Mouse (Mus musculus) limb, embryonic 11.5 days (tissue): ENCODE results near the gene Afap1l2. TPM values are rescaled to one million over a fixed set of nuclear protein-coding genes. Genes with fewer than 3 reads are reported as not detected.

Experiments used
- ATAC-seq: fragments of 200-750 bp; cut with Nextera tagmentation; 2 replicates; pipeline ENCODE4 v1.8.0; 2017; ENCODE audit warnings: low read depth; ENCODE audit not compliant: insufficient number of reproducible peaks, low FRiP score, low TSS enrichment
- DNase-seq: peaks from one replicate; pipeline ENCODE4 v3.0.0-alpha.2; 2015; ENCODE audit warnings: low spot score
- H3K27ac ChIP-seq: fragments of 300-500 bp; sonication (generic); replicated peaks from 2 replicates; pipeline ENCODE4 v1.5.1; 2014; ENCODE audit warnings: low read depth, mild to moderate bottlenecking, low read length
- H3K27me3 ChIP-seq: fragments of 300-500 bp; sonication (generic); 2 replicates; pipeline ENCODE4 v1.6.1; 2014; ENCODE audit warnings: mild to moderate bottlenecking, low read length, mixed read lengths; ENCODE audit not compliant: control insufficient read depth, insufficient read depth
- H3K36me3 ChIP-seq: fragments of 300-500 bp; sonication (generic); 2 replicates; pipeline ENCODE4 v1.6.1; 2014; ENCODE audit warnings: mild to moderate bottlenecking, low read length, moderate library complexity, mixed read lengths; ENCODE audit not compliant: control insufficient read depth, insufficient read depth
- H3K4me1 ChIP-seq: fragments of 300-500 bp; sonication (generic); 2 replicates; pipeline ENCODE4 v1.6.1; 2014; ENCODE audit warnings: low read length, mixed read lengths; ENCODE audit not compliant: control insufficient read depth, insufficient read depth
- H3K4me2 ChIP-seq: fragments of 300-500 bp; sonication (generic); 2 replicates; pipeline ENCODE4 v1.6.1; 2014; ENCODE audit warnings: low read depth, mild to moderate bottlenecking, moderate library complexity; ENCODE audit not compliant: severe bottlenecking
- H3K4me3 ChIP-seq: fragments of 300-500 bp; sonication (generic); 2 replicates; pipeline ENCODE4 v1.5.1; 2014; ENCODE audit warnings: low read depth, low read length
- H3K9ac ChIP-seq: fragments of 300-500 bp; sonication (generic); 2 replicates; pipeline ENCODE4 v1.6.1; 2014; ENCODE audit warnings: mild to moderate bottlenecking, low read length
- H3K9me3 ChIP-seq: fragments of 300-500 bp; sonication (generic); 2 replicates; pipeline ENCODE4 v1.6.1; 2016; ENCODE audit warnings: low read length; ENCODE audit not compliant: control insufficient read depth
- WGBS: fragments of 180-500 bp; shearing (Covaris S2); extraction: QIAGEN DNeasy Blood & Tissue Kit; methylation state at CpG from one replicate; pipeline ENCODE4 v1.1.7; 2014; 5-methylcytosine and 5-hydroxymethylcytosine counted together
- polyA plus RNA-seq: library from polyadenylated mRNA; unstranded; fragments of >200 nt; fragmentation: Nextera tagmentation; extraction: Ambion mirVana; gene quantifications from 2 replicates; pipeline ENCODE4 v1.2.1, GENCODE M21; 2014

The Afap1l2 gene
- polyA plus RNA-seq, 1 experiment from 2014 or later = 1.8 TPM

DNA sequence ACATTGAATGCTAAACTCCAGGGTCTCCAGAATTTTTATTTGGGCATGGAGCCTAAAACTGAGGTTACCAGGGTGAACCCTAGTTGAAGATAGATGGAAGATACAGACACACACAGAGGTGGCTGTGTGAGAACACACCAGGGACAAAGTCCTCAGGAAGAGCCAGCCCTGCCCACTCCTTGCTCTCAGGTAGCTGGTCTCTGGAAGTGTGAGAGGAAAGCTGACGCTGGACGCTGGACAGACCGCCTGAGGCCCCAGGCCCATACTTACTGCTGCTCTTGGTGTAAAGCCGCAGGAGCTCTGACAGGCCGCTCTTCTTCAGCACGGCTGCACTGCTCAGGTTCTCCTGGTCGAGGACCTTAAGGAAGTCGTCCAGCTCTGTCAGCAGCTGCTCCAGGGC, 58.2 kb downstream of the Afap1l2 start:
- Histone ChIP-seq H3K27me3 (no peaks in the 10 kb centered on the region), H3K36me3 (no peaks in the 10 kb centered on the region), H3K4me3 (no peak overlapping the region), H3K9ac (no peak overlapping the region), H3K9me3 (no peaks in the 10 kb centered on the region), H3K27ac (no peak overlapping the region), H3K4me2 (no peak overlapping the region), H3K4me1 (no peaks in the 10 kb centered on the region)
- DNase-seq (no peak), ATAC-seq (no peak)
- WGBS = 51% methylated on average over 8 of the region's 8 CpGs

- no peak for DNase-seq
- Histone ChIP-seq H3K4me1 (no peaks in the 10 kb centered on the region), H3K36me3 (no peaks in the 10 kb centered on the region), H3K9ac (no peak overlapping the region), H3K9me3 (no peaks in the 10 kb centered on the region), H3K4me3 (no peak overlapping the region), H3K27ac (no peak overlapping the region), H3K4me2 (no peak overlapping the region), H3K27me3 (no peaks in the 10 kb centered on the region)
- WGBS = 74% methylated on average over 6 of the region's 6 CpGs
- no peak for ATAC-seq
Observed at GRCm38 (mm10) chr19:56947971-56948610, 59.9 kb downstream of the Afap1l2 start.

GRCm38 (mm10) chr19:56946727-56947126, 61.3 kb downstream of the Afap1l2 start:
- Histone ChIP-seq H3K4me3 (no peak overlapping the region), H3K9ac (no peak overlapping the region), H3K9me3 (no peaks in the 10 kb centered on the region), H3K4me2 (no peak overlapping the region), H3K4me1 (no peaks in the 10 kb centered on the region), H3K27ac (no peak overlapping the region), H3K36me3 (no peaks in the 10 kb centered on the region), H3K27me3 (no peaks in the 10 kb centered on the region)
- WGBS = 90% methylated on average over 3 of the region's 3 CpGs
- DNase-seq (no peak), ATAC-seq (no peak)

DNA sequence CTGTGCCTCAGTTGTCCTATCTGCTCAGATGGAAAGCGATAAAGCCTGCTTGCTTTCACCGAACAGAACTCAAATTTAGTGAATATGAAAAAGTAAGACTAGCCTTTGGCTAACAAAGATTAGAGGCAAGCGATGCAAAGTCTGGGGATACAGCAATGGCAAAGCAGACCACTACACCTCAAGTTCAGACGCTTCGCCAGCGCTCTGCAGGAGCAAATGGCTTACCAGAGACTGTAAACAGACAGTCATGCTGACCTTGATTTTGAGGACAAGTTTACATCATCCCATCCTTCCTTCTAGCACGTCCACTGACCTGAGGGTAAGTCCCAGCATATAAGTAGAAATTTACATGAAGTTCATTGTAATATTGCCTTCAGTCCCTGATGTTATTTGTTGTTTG, 61.8 kb downstream of the Afap1l2 start:
- Histone ChIP-seq H3K4me3 (no peak overlapping the region), H3K9ac (no peak overlapping the region), H3K9me3 (no peaks in the 10 kb centered on the region), H3K27ac (no peak overlapping the region), H3K4me2 (no peak overlapping the region), H3K4me1 (no peaks in the 10 kb centered on the region), H3K27me3 (no peaks in the 10 kb centered on the region), H3K36me3 (no peaks in the 10 kb centered on the region)
- ATAC-seq (no peak), DNase-seq (no peak)
- WGBS = 93% methylated on average over 7 of the region's 7 CpGs

GRCm38 (mm10) chr19:56945621-56946020, 62.4 kb downstream of the Afap1l2 start:
- 83% methylated on average over 2 of the region's 2 CpGs for WGBS
- DNase-seq (no peak), ATAC-seq (no peak)
- Histone ChIP-seq H3K4me2 (no peak overlapping the region), H3K9me3 (no peaks in the 10 kb centered on the region), H3K4me1 (no peaks in the 10 kb centered on the region), H3K36me3 (no peaks in the 10 kb centered on the region), H3K27ac (no peak overlapping the region), H3K9ac (no peak overlapping the region), H3K4me3 (no peak overlapping the region), H3K27me3 (no peaks in the 10 kb centered on the region)

- WGBS = 99% methylated on average over 3 of the region's 3 CpGs
Observed at GRCm38 (mm10) chr19:56944826-56945225, 63.2 kb downstream of the Afap1l2 start.

DNA sequence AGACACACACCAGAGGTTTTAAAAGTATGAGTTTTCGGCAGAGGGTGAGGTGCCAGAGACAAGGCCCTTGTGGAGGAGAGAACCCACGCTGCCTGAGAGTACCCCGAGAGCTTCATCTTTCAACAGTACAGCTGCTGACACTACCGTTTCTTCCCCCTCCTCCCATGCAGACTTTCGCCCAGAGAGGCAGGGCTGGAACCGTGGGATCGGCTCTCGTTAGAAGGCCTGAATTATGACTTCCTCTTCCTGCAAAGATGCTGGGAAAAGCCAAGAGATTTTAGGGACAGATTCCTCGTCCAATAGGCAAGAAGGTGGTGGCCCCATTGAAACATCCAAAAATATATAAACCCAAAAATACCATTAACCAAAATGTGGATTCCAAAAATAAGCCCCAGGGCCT, 63.8 kb downstream of the Afap1l2 start:
- no peaks in the 10 kb centered on the region for H3K4me1 ChIP-seq
- no peak for DNase-seq
- H3K27me3 ChIP-seq = no peaks in the 10 kb centered on the region
- ATAC-seq = no peak
- 47% methylated on average over 9 of the region's 9 CpGs for WGBS
- no peak overlapping the region for H3K4me2 ChIP-seq
- no peak overlapping the region for H3K9ac ChIP-seq
- no peak overlapping the region for H3K27ac ChIP-seq
- no peaks in the 10 kb centered on the region for H3K36me3 ChIP-seq
- no peak overlapping the region for H3K4me3 ChIP-seq
- H3K9me3 ChIP-seq = no peaks in the 10 kb centered on the region

More at GRCm38 (mm10) chr19:56944826-56945225, 63.2 kb downstream of the Afap1l2 start:
- H3K9me3 ChIP-seq = no peaks in the 10 kb centered on the region
- no peak for ATAC-seq
- no peak overlapping the region for H3K4me3 ChIP-seq
- DNase-seq = no peak
- H3K27ac ChIP-seq = no peak overlapping the region
- no peaks in the 10 kb centered on the region for H3K4me1 ChIP-seq
- no peaks in the 10 kb centered on the region for H3K36me3 ChIP-seq
- no peak overlapping the region for H3K9ac ChIP-seq
- H3K27me3 ChIP-seq = no peaks in the 10 kb centered on the region
- H3K4me2 ChIP-seq = no peak overlapping the region

GRCm38 (mm10) chr19:56942216-56942615, 65.8 kb downstream of the Afap1l2 start:
- 90% methylated on average over 7 of the region's 7 CpGs for WGBS
- H3K4me2 ChIP-seq = no peak overlapping the region
- no peaks in the 10 kb centered on the region for H3K36me3 ChIP-seq
- no peak overlapping the region for H3K4me3 ChIP-seq
- H3K27ac ChIP-seq = no peak overlapping the region
- ATAC-seq (no peak), DNase-seq (no peak)
- H3K9ac ChIP-seq = no peak overlapping the region
- no peaks in the 10 kb centered on the region for H3K27me3 ChIP-seq
- no peaks in the 10 kb centered on the region for H3K9me3 ChIP-seq
- no peaks in the 10 kb centered on the region for H3K4me1 ChIP-seq

- Histone ChIP-seq H3K36me3 (no peaks in the 10 kb centered on the region), H3K9ac (no peak overlapping the region), H3K27ac (no peak overlapping the region), H3K4me1 (no peaks in the 10 kb centered on the region), H3K27me3 (no peaks in the 10 kb centered on the region), H3K4me2 (no peak overlapping the region), H3K4me3 (no peak overlapping the region), H3K9me3 (no peaks in the 10 kb centered on the region)
- ATAC-seq = no peak
- DNase-seq = no peak
- 80% methylated on average over 11 of the region's 11 CpGs for WGBS
Observed at GRCm38 (mm10) chr19:56940507-56940906, 67.5 kb downstream of the Afap1l2 start.
